Mouse (Mus musculus): ENCODE measurements around the gene Tax1bp3. TPM values are rescaled to one million over a fixed set of nuclear protein-coding genes. Genes with fewer than 3 reads are reported as not detected.

The Tax1bp3 gene
- polyA plus RNA-seq, 1 experiment, result 105 TPM

GRCm38 (mm10) chr11:73228881-73229280, 52.0 kb downstream of the Tax1bp3 start:
- DNase-seq (ENCODE audit: low read depth), result no peak

GRCm38 (mm10) chr11:73230081-73230480, 53.2 kb downstream of the Tax1bp3 start:
- no peak for DNase-seq (ENCODE audit: low read depth)

- DNase-seq (ENCODE audit: low read depth), result no peak
These were observed 55.6 kb downstream of the Tax1bp3 start for GRCm38 (mm10) chr11:73232513-73232912.

Other genes starting within 250 kb of the Tax1bp3 start
- gene Atp2a3, start 215.9 kb upstream of the Tax1bp3 start, polyA plus RNA-seq (2012; rRNA removed), result 22.5 and 46.2 TPM in 2 replicates
- 18.8 and 30.3 TPM in 2 replicates for gene P2rx1, start 178.0 kb upstream of the Tax1bp3 start, polyA plus RNA-seq (2012; rRNA removed)
- gene Camkk1, start 158.1 kb upstream of the Tax1bp3 start, polyA plus RNA-seq (2012; rRNA removed), result 6.5 and 6.8 TPM in 2 replicates
- gene Ncbp3, start 129.3 kb upstream of the Tax1bp3 start, polyA plus RNA-seq (2012; rRNA removed), result 2.4 and 2.9 TPM in 2 replicates
- gene Itgae, start 86.5 kb upstream of the Tax1bp3 start, polyA plus RNA-seq (2012; rRNA removed), result 4.4 and 5.6 TPM in 2 replicates
- 0.66 and 1.3 TPM in 2 replicates for gene Haspin, start 38.8 kb upstream of the Tax1bp3 start, polyA plus RNA-seq (2012; rRNA removed)
- 1.8 TPM in 2 replicates for gene P2rx5, start 16.7 kb upstream of the Tax1bp3 start, polyA plus RNA-seq (2012; rRNA removed)
- gene Emc6, start within 50 bp of the Tax1bp3 start, polyA plus RNA-seq (2012; rRNA removed), result 45.7 and 63.7 TPM in 2 replicates
- 21.1 and 21.7 TPM in 2 replicates for gene Ctns, start 22.0 kb downstream of the Tax1bp3 start, polyA plus RNA-seq (2012; rRNA removed)
- 11.5 and 11.8 TPM in 2 replicates for gene Shpk, start 22.4 kb downstream of the Tax1bp3 start, polyA plus RNA-seq (2012; rRNA removed)
- 3.6 and 4.5 TPM in 2 replicates for gene Trpv1, start 57.2 kb downstream of the Tax1bp3 start, polyA plus RNA-seq (2012; rRNA removed)
- 0.18 and 0.25 TPM in 2 replicates for gene Trpv3, start 90.3 kb downstream of the Tax1bp3 start, polyA plus RNA-seq (2012; rRNA removed)
- gene Aspa, start 152.5 kb downstream of the Tax1bp3 start, polyA plus RNA-seq (2012; rRNA removed), result 8.6 and 12.7 TPM in 2 replicates
- 0.04 TPM in 1 of 2 replicates, not detected in the other for gene Gm49340, start 152.7 kb downstream of the Tax1bp3 start, polyA plus RNA-seq (2012; rRNA removed)
- 0.19 and 0.22 TPM in 2 replicates for gene Spata22, start 152.7 kb downstream of the Tax1bp3 start, polyA plus RNA-seq (2012; rRNA removed)
- 0.23 and 0.34 TPM in 2 replicates for gene Olfr20, start 173.7 kb downstream of the Tax1bp3 start, polyA plus RNA-seq (2012; rRNA removed)
- gene Olfr376, start 194.2 kb downstream of the Tax1bp3 start, polyA plus RNA-seq (2012; rRNA removed), result not detected in 2 replicates
- not detected in 2 replicates for gene Olfr1, start 222.5 kb downstream of the Tax1bp3 start, polyA plus RNA-seq (2012; rRNA removed)

Measured in gonadal fat pad, adult 2 months (tissue).